Mouse (Mus musculus) kidney, embryonic 16.5 days (tissue): Measurements from ENCODE around the gene Gpt2. TPM values are rescaled to one million over a fixed set of nuclear protein-coding genes. Genes with fewer than 3 reads are reported as not detected.
A peak's percentile ranks its signal among the peaks of the same experiment; 100 is the strongest.

Source experiments
- ATAC-seq: fragments of 200-750 bp; cut with Nextera tagmentation; 2 replicates; pipeline ENCODE4 v1.8.0; 2017; ENCODE audit warnings: moderate TSS enrichment; ENCODE audit not compliant: low FRiP score, low TSS enrichment
- H3K27ac ChIP-seq: fragments of 300-500 bp; sonication (generic); 2 replicates; pipeline ENCODE4 v1.5.1; 2014; ENCODE audit warnings: low read length
- H3K27me3 ChIP-seq: fragments of 300-500 bp; sonication (generic); 2 replicates; pipeline ENCODE4 v1.6.1; 2014; ENCODE audit warnings: low read length, control low read depth, mixed read lengths; ENCODE audit not compliant: insufficient read depth
- H3K36me3 ChIP-seq: fragments of 300-500 bp; sonication (generic); 2 replicates; pipeline ENCODE4 v1.6.1; 2014; ENCODE audit warnings: low read length, control low read depth, mixed read lengths; ENCODE audit not compliant: insufficient read depth
- H3K4me1 ChIP-seq: fragments of 300-500 bp; sonication (generic); 2 replicates; pipeline ENCODE4 v1.6.1; 2014; ENCODE audit warnings: low read length, control low read depth, mixed read lengths; ENCODE audit not compliant: insufficient read depth
- H3K4me2 ChIP-seq: fragments of 300-500 bp; sonication (generic); replicated peaks from 2 replicates; pipeline ENCODE4 v1.6.1; 2014; ENCODE audit warnings: low read depth, low read length
- H3K4me3 ChIP-seq: fragments of 300-500 bp; sonication (generic); 2 replicates; pipeline ENCODE4 v1.5.1; 2014; ENCODE audit warnings: mild to moderate bottlenecking, low read length
- H3K9ac ChIP-seq: fragments of 300-500 bp; sonication (generic); replicated peaks from 2 replicates; pipeline ENCODE4 v1.6.1; 2014; ENCODE audit warnings: low read length
- H3K9me3 ChIP-seq: fragments of 300-500 bp; sonication (generic); 2 replicates; pipeline ENCODE4 v1.6.1; 2016; ENCODE audit warnings: low read length, control low read depth
- WGBS: fragments of 180-500 bp; shearing (Covaris S2); extraction: QIAGEN DNeasy Blood & Tissue Kit; methylation state at CpG from one replicate; pipeline ENCODE4 v1.1.7; 2014; 5-methylcytosine and 5-hydroxymethylcytosine counted together
- polyA plus RNA-seq: library from polyadenylated mRNA; unstranded; fragments of >200 nt; fragmentation: Nextera tagmentation; extraction: Ambion mirVana; gene quantifications from 2 replicates; pipeline ENCODE4 v1.2.1, GENCODE M21; 2015

Gene Gpt2
- polyA plus RNA-seq, 1 experiment from 2014 or later = 19.1 TPM

- H3K36me3 ChIP-seq = no peaks in the 10 kb centered on the region
- H3K9me3 ChIP-seq = no peaks in the 10 kb centered on the region
- WGBS = 82% methylated on average over 2 of the region's 2 CpGs
Observed at GRCm38 (mm10) chr8:85479710-85480109, 12.7 kb upstream of the Gpt2 start.

GRCm38 (mm10) chr8:85481900-85482299 is 10.5 kb upstream of the Gpt2 start:
- H3K4me3 ChIP-seq = no peak overlapping the region
- H3K27me3 ChIP-seq = no peaks in the 10 kb centered on the region
- H3K9me3 ChIP-seq = no peaks in the 10 kb centered on the region
- WGBS = 35% methylated on average over 10 of the region's 10 CpGs
- peak; percentile 49; the same call in 1 of the 2 replicates for ATAC-seq
- H3K36me3 ChIP-seq = no peaks in the 10 kb centered on the region
- no peak overlapping the region for H3K9ac ChIP-seq
- no peak overlapping the region for H3K27ac ChIP-seq
- no peaks in the 10 kb centered on the region for H3K4me1 ChIP-seq
- peak overlapping the region; percentile 27; the same call in 1 of the 2 replicates for H3K4me2 ChIP-seq

More at GRCm38 (mm10) chr8:85479710-85480109, 12.7 kb upstream of the Gpt2 start:
- H3K4me3 ChIP-seq = no peak overlapping the region
- H3K4me1 ChIP-seq = no peaks in the 10 kb centered on the region
- H3K27ac ChIP-seq = no peak overlapping the region
- H3K9ac ChIP-seq = no peak overlapping the region
- no peak overlapping the region for H3K4me2 ChIP-seq
- H3K27me3 ChIP-seq = no peaks in the 10 kb centered on the region
- ATAC-seq = no peak

- H3K27ac ChIP-seq = no peak overlapping the region
- no peak for ATAC-seq
- H3K4me1 ChIP-seq = no peaks in the 10 kb centered on the region
- no peaks in the 10 kb centered on the region for H3K27me3 ChIP-seq
- H3K4me3 ChIP-seq = no peak overlapping the region
- H3K9ac ChIP-seq = no peak overlapping the region
- no peaks in the 10 kb centered on the region for H3K36me3 ChIP-seq
- H3K9me3 ChIP-seq = no peaks in the 10 kb centered on the region
- 51% methylated on average over 6 of the region's 6 CpGs for WGBS
- H3K4me2 ChIP-seq = no peak overlapping the region
Observed at GRCm38 (mm10) chr8:85482427-85482826, 9.9 kb upstream of the Gpt2 start.

GRCm38 (mm10) chr8:85487906-85488620 is 4.3 kb upstream of the Gpt2 start:
- 65% methylated on average over 20 of the region's 20 CpGs for whole genome bisulfite sequencing
- Histone ChIP-seq H3K27me3 (no peaks in the 10 kb centered on the region), H3K4me3 (no peak overlapping the region), H3K4me1 (no peaks in the 10 kb centered on the region), H3K36me3 (no peaks in the 10 kb centered on the region), H3K9ac (no peak overlapping the region), H3K9me3 (no peaks in the 10 kb centered on the region), H3K4me2 (no peak overlapping the region), H3K27ac (no peak overlapping the region)
- ATAC-seq = no peak

GRCm38 (mm10) chr8:85488631-85489030 is 3.7 kb upstream of the Gpt2 start:
- Histone ChIP-seq H3K36me3 (no peaks in the 10 kb centered on the region), H3K4me2 (no peak overlapping the region), H3K27me3 (no peaks in the 10 kb centered on the region), H3K4me1 (no peaks in the 10 kb centered on the region), H3K27ac (no peak overlapping the region), H3K9ac (no peak overlapping the region), H3K4me3 (no peak overlapping the region), H3K9me3 (no peaks in the 10 kb centered on the region)
- no peak for ATAC-seq

GRCm38 (mm10) chr8:85489546-85489945 is 2.8 kb upstream of the Gpt2 start:
- Histone ChIP-seq H3K27me3 (no peaks in the 10 kb centered on the region), H3K4me3 (no peak overlapping the region), H3K27ac (no peak overlapping the region), H3K9ac (no peak overlapping the region), H3K36me3 (no peaks in the 10 kb centered on the region), H3K4me2 (no peak overlapping the region), H3K9me3 (no peaks in the 10 kb centered on the region), H3K4me1 (no peaks in the 10 kb centered on the region)
- WGBS = 96% methylated on average over 8 of the region's 8 CpGs
- ATAC-seq = no peak

GRCm38 (mm10) chr8:85492940-85493931 is 860 bp downstream of the Gpt2 start:
- no peaks in the 10 kb centered on the region for H3K4me1 ChIP-seq
- H3K27ac ChIP-seq = no peak overlapping the region
- H3K9me3 ChIP-seq = no peaks in the 10 kb centered on the region
- peak overlapping the region; percentile 84 for H3K9ac ChIP-seq
- H3K4me2 ChIP-seq = peak overlapping the region; percentile 98
- H3K27me3 ChIP-seq = no peaks in the 10 kb centered on the region
- peak; percentile 43 for ATAC-seq
- peak overlapping the region; percentile 73 for H3K4me3 ChIP-seq
- no peaks in the 10 kb centered on the region for H3K36me3 ChIP-seq
- 7% methylated on average over 48 of the region's 49 CpGs for WGBS

- H3K27me3 ChIP-seq = no peaks in the 10 kb centered on the region
- H3K9ac ChIP-seq = no peak overlapping the region
- H3K36me3 ChIP-seq = no peaks in the 10 kb centered on the region
- no peak overlapping the region for H3K4me2 ChIP-seq
- H3K27ac ChIP-seq = no peak overlapping the region
- H3K9me3 ChIP-seq = no peaks in the 10 kb centered on the region
- H3K4me3 ChIP-seq = no peak overlapping the region
- no peak for ATAC-seq
- H3K4me1 ChIP-seq = peaks cover 4% of the 10 kb centered on the region; the same call in 1 of the 2 replicates
- 86% methylated on average over 5 of the region's 5 CpGs for WGBS
Observed at GRCm38 (mm10) chr8:85496125-85496524, 3.7 kb downstream of the Gpt2 start.

- no peaks in the 10 kb centered on the region for H3K9me3 ChIP-seq
- no peak overlapping the region for H3K27ac ChIP-seq
- H3K36me3 ChIP-seq = no peaks in the 10 kb centered on the region
- WGBS = 87% methylated on average over 4 of the region's 4 CpGs
- no peaks in the 10 kb centered on the region for H3K27me3 ChIP-seq
- H3K4me2 ChIP-seq = no peak overlapping the region
- no peak for ATAC-seq
- peaks cover 4% of the 10 kb centered on the region; the same call in 1 of the 2 replicates for H3K4me1 ChIP-seq
- H3K4me3 ChIP-seq = no peak overlapping the region
- H3K9ac ChIP-seq = no peak overlapping the region
Observed at GRCm38 (mm10) chr8:85496778-85497177, 4.4 kb downstream of the Gpt2 start.
